Mouse (Mus musculus): ENCODE results near the gene Tcf7l2. TPM values are rescaled to one million over a fixed set of nuclear protein-coding genes. Genes with fewer than 3 reads are reported as not detected.

Tcf7l2 gene
- polyA plus RNA-seq, 1 experiment from 2014 or later = 48.9 TPM

DNA sequence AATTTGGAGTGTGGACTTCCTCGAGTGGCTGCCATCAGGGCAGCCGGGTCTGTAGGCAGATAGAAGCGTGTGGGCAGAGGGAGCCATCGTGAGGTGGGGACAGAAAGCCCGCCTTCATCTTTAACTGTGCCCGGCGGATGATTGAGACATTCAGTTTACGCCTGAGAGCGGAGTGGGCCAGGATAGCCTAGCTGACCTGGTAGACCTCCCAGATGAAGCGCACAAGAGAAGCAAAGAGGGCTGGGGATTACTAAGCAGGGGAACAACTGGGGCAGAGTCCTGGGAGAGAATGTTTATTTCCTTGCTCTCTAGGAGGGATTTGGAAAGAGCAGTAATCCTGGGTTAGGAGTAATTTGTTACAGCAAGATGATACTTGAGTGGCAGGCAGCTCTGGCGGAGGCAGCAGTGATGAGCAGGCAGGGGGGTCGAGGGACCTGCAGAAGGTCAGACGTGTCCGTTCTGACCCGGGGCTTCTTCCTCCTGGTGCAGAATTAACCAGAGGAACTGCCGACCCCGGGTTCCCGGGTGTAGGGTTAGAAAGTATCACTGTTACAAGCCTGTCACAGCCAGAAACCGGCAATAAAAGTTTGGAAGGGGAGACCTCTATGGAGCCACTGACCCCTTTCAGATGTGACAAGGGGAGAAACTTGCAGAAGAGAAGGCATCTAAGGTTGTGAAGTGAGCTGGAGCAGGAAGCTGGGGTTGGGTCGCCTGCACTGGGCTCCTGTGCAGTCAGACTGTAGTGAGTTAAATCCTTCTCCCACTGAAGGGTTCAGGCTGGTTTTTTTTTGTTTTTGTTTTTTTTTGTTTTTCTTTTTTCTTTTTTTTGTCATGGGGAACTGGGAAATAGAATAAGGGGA is 65.8 kb downstream of the Tcf7l2 start:
- ATAC-seq (replicated peaks; ENCODE audit: low FRiP score) (no peak), DNase-seq (ENCODE audit: low spot score) (no peak)
- H3K9me3 ChIP-seq (ENCODE audit: control insufficient read depth, low read length) = no peaks in the 10 kb centered on the region
- H3K36me3 ChIP-seq (ENCODE audit: control insufficient read depth, insufficient read depth, low read length) = no peaks in the 10 kb centered on the region
- H3K27ac ChIP-seq (ENCODE audit: low read depth, low read length) = no peak overlapping the region
- H3K27me3 ChIP-seq (replicated peaks; ENCODE audit: control insufficient read depth, insufficient read depth, low read length) = no peaks in the 10 kb centered on the region
- no peak overlapping the region for H3K4me3 ChIP-seq (ENCODE audit: low read depth, low read length)
- H3K9ac ChIP-seq (ENCODE audit: low read depth, low read length) = no peak overlapping the region
- no peak overlapping the region for H3K4me2 ChIP-seq
- WGBS = 42% methylated on average over 20 of the region's 20 CpGs
- peaks cover 14% of the 10 kb centered on the region for H3K4me1 ChIP-seq (replicated peaks; ENCODE audit: control insufficient read depth, insufficient read depth, low read length)

GRCm38 (mm10) chr19:55808304-55808703 is 66.7 kb downstream of the Tcf7l2 start:
- no peaks in the 10 kb centered on the region for H3K27me3 ChIP-seq (replicated peaks; ENCODE audit: control insufficient read depth, insufficient read depth, low read length)
- H3K9ac ChIP-seq (ENCODE audit: low read depth, low read length) = no peak overlapping the region
- no peak overlapping the region for H3K4me3 ChIP-seq (ENCODE audit: low read depth, low read length)
- H3K4me2 ChIP-seq = no peak overlapping the region
- H3K4me1 ChIP-seq (replicated peaks; ENCODE audit: control insufficient read depth, insufficient read depth, low read length) = peaks cover 14% of the 10 kb centered on the region
- DNase-seq (ENCODE audit: low spot score) = no peak
- no peak for ATAC-seq (replicated peaks; ENCODE audit: low FRiP score)
- 68% methylated on average over 2 of the region's 2 CpGs for WGBS
- no peak overlapping the region for H3K27ac ChIP-seq (ENCODE audit: low read depth, low read length)
- no peaks in the 10 kb centered on the region for H3K9me3 ChIP-seq (ENCODE audit: control insufficient read depth, low read length)
- no peaks in the 10 kb centered on the region for H3K36me3 ChIP-seq (ENCODE audit: control insufficient read depth, insufficient read depth, low read length)

- Histone ChIP-seq H3K4me3 (ENCODE audit: low read depth, low read length) (no peak overlapping the region), H3K4me2 (no peak overlapping the region), H3K36me3 (ENCODE audit: control insufficient read depth, insufficient read depth, low read length) (no peaks in the 10 kb centered on the region), H3K4me1 (replicated peaks; ENCODE audit: control insufficient read depth, insufficient read depth, low read length) (peaks cover 17% of the 10 kb centered on the region), H3K9me3 (ENCODE audit: control insufficient read depth, low read length) (no peaks in the 10 kb centered on the region), H3K9ac (ENCODE audit: low read depth, low read length) (no peak overlapping the region), H3K27me3 (replicated peaks; ENCODE audit: control insufficient read depth, insufficient read depth, low read length) (no peaks in the 10 kb centered on the region), H3K27ac (ENCODE audit: low read depth, low read length) (no peak overlapping the region)
- no peak for DNase-seq (ENCODE audit: low spot score)
- 91% methylated on average over 4 of the region's 4 CpGs for WGBS
- ATAC-seq (replicated peaks; ENCODE audit: low FRiP score) = no peak
These were observed 67.9 kb downstream of the Tcf7l2 start for GRCm38 (mm10) chr19:55809539-55809938.

- Histone ChIP-seq H3K4me2 (no peak overlapping the region), H3K27ac (ENCODE audit: low read depth, low read length) (no peak overlapping the region), H3K36me3 (ENCODE audit: control insufficient read depth, insufficient read depth, low read length) (no peaks in the 10 kb centered on the region; the same call in 1 of the 2 replicates), H3K4me1 (replicated peaks; ENCODE audit: control insufficient read depth, insufficient read depth, low read length) (peaks cover 8% of the 10 kb centered on the region), H3K4me3 (ENCODE audit: low read depth, low read length) (no peak overlapping the region), H3K9ac (ENCODE audit: low read depth, low read length) (no peak overlapping the region), H3K27me3 (replicated peaks; ENCODE audit: control insufficient read depth, insufficient read depth, low read length) (no peaks in the 10 kb centered on the region), H3K9me3 (ENCODE audit: control insufficient read depth, low read length) (no peaks in the 10 kb centered on the region)
- no peak for ATAC-seq (replicated peaks; ENCODE audit: low FRiP score)
- no peak for DNase-seq (ENCODE audit: low spot score)
These were observed 70.6 kb downstream of the Tcf7l2 start for GRCm38 (mm10) chr19:55812236-55812635.

- H3K4me2 ChIP-seq = no peak overlapping the region
- H3K27ac ChIP-seq (ENCODE audit: low read depth, low read length) = no peak overlapping the region
- no peak for ATAC-seq (replicated peaks; ENCODE audit: low FRiP score)
- H3K4me3 ChIP-seq (ENCODE audit: low read depth, low read length) = no peak overlapping the region
- no peak for DNase-seq (ENCODE audit: low spot score)
- no peaks in the 10 kb centered on the region for H3K9me3 ChIP-seq (ENCODE audit: control insufficient read depth, low read length)
- WGBS = 75% methylated on average over 15 of the region's 15 CpGs
- H3K36me3 ChIP-seq (ENCODE audit: control insufficient read depth, insufficient read depth, low read length) = no peaks in the 10 kb centered on the region; the same call in 1 of the 2 replicates
- 0 out of 2 replicates have a peak, but pooled peaks cover 4% of the 10 kb centered on the region for H3K4me1 ChIP-seq (replicated peaks; ENCODE audit: control insufficient read depth, insufficient read depth, low read length)
- no peak overlapping the region for H3K9ac ChIP-seq (ENCODE audit: low read depth, low read length)
- no peaks in the 10 kb centered on the region for H3K27me3 ChIP-seq (replicated peaks; ENCODE audit: control insufficient read depth, insufficient read depth, low read length)
These were observed 73.6 kb downstream of the Tcf7l2 start for GRCm38 (mm10) chr19:55815010-55815790.

GRCm38 (mm10) chr19:55816974-55817373 is 75.4 kb downstream of the Tcf7l2 start:
- no peaks in the 10 kb centered on the region for H3K9me3 ChIP-seq (ENCODE audit: control insufficient read depth, low read length)
- 85% methylated on average over 7 of the region's 7 CpGs for WGBS
- H3K4me1 ChIP-seq (replicated peaks; ENCODE audit: control insufficient read depth, insufficient read depth, low read length) = 0 out of 2 replicates have a peak, but pooled peaks cover 4% of the 10 kb centered on the region
- no peak overlapping the region for H3K4me2 ChIP-seq
- no peak overlapping the region for H3K9ac ChIP-seq (ENCODE audit: low read depth, low read length)
- H3K27ac ChIP-seq (ENCODE audit: low read depth, low read length) = no peak overlapping the region
- no peak overlapping the region for H3K4me3 ChIP-seq (ENCODE audit: low read depth, low read length)
- DNase-seq (ENCODE audit: low spot score) (no peak), ATAC-seq (replicated peaks; ENCODE audit: low FRiP score) (no peak)
- H3K36me3 ChIP-seq (ENCODE audit: control insufficient read depth, insufficient read depth, low read length) = no peaks in the 10 kb centered on the region; the same call in 1 of the 2 replicates
- no peaks in the 10 kb centered on the region for H3K27me3 ChIP-seq (replicated peaks; ENCODE audit: control insufficient read depth, insufficient read depth, low read length)

- Histone ChIP-seq H3K9ac (ENCODE audit: low read depth, low read length) (no peak overlapping the region), H3K4me1 (replicated peaks; ENCODE audit: control insufficient read depth, insufficient read depth, low read length) (peaks cover 5% of the 10 kb centered on the region; the same call in 1 of the 2 replicates), H3K27me3 (replicated peaks; ENCODE audit: control insufficient read depth, insufficient read depth, low read length) (no peaks in the 10 kb centered on the region), H3K36me3 (ENCODE audit: control insufficient read depth, insufficient read depth, low read length) (no peaks in the 10 kb centered on the region; the same call in 1 of the 2 replicates), H3K4me2 (no peak overlapping the region), H3K9me3 (ENCODE audit: control insufficient read depth, low read length) (no peaks in the 10 kb centered on the region), H3K4me3 (ENCODE audit: low read depth, low read length) (no peak overlapping the region), H3K27ac (ENCODE audit: low read depth, low read length) (no peak overlapping the region)
- ATAC-seq (replicated peaks; ENCODE audit: low FRiP score) = no peak
- no peak for DNase-seq (ENCODE audit: low spot score)
- 87% methylated on average over 7 of the region's 7 CpGs for WGBS
These were observed 78.6 kb downstream of the Tcf7l2 start for GRCm38 (mm10) chr19:55820202-55820601.

- Histone ChIP-seq H3K4me2 (no peak overlapping the region), H3K4me1 (replicated peaks; ENCODE audit: control insufficient read depth, insufficient read depth, low read length) (peaks cover 28% of the 10 kb centered on the region), H3K36me3 (ENCODE audit: control insufficient read depth, insufficient read depth, low read length) (no peaks in the 10 kb centered on the region), H3K4me3 (ENCODE audit: low read depth, low read length) (no peak overlapping the region), H3K9ac (ENCODE audit: low read depth, low read length) (no peak overlapping the region), H3K27ac (ENCODE audit: low read depth, low read length) (no peak overlapping the region), H3K9me3 (ENCODE audit: control insufficient read depth, low read length) (no peaks in the 10 kb centered on the region), H3K27me3 (replicated peaks; ENCODE audit: control insufficient read depth, insufficient read depth, low read length) (no peaks in the 10 kb centered on the region)
- ATAC-seq (replicated peaks; ENCODE audit: low FRiP score) = no peak
- WGBS = 56% methylated on average over 8 of the region's 8 CpGs
- no peak for DNase-seq (ENCODE audit: low spot score)
These were observed 83.6 kb downstream of the Tcf7l2 start for GRCm38 (mm10) chr19:55825001-55825827.

All from liver, embryonic 11.5 days (tissue).